Mouse (Mus musculus) liver (tissue): ENCODE data around the gene Dusp23.
A peak's percentile ranks its signal among the peaks of the same experiment; 100 is the strongest.

Experiments used
- DNase-seq: peaks from one replicate; pipeline ENCODE4 v3.0.0-alpha.2; 2020; ENCODE audit warnings: mixed read lengths

The Dusp23 gene

DNA sequence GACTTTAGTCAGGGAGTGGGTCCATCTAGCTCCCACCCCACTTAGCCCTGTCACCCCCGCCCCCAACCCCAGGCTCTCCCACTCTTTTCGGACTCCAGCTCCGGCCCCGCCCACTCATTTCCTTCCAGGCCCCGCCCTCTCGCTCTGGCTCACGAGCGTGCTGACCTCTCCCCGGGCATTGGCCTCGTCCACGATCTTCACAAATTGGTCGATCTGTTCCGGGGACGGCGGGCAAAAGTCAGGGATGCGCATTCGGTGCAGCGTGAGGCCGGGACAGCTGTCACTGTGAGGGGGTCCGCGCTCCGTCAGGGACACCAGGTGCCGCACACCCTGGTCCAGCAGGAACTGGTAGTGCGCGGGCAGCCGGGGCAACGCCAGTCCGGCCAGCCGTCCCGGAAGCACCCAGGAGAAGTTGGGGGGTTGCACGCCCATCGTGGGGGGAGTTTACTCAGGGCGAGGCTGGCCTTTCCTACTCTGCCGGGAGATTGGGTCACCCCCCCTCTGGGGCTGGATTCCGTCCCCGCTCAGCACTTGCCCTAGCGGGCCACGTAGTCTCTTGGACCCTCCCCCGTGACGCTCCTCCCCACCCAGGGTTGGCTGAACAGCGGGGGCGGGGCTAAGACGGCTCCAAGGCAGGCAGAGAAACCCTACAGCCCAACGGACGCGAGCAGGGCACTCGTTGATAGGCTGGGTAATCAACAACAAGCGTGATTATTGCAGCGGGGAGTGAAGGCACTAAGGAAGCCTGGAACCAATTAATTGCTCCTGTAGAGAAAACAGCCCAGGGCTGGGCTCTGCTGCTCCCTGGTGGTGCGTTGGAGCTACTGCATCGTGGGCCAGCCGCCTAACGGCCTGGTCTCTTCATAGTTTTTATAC, at the start of gene Dusp23:
Gene Dusp23 (minus strand): TSS at position 512 of the 876 bp plus-strand sequence.
- peak; percentile 94 for DNase-seq

- DNase-seq = no peak
Observed at GRCm38 (mm10) chr1:172680742-172681141, 48.0 kb upstream of the Dusp23 start.

GRCm38 (mm10) chr1:172670716-172671115, 38.0 kb upstream of the Dusp23 start:
- DNase-seq = no peak

- DNase-seq = no peak
Observed at GRCm38 (mm10) chr1:172667597-172667996, 34.8 kb upstream of the Dusp23 start.

- no peak for DNase-seq
Observed at GRCm38 (mm10) chr1:172665457-172665856, 32.7 kb upstream of the Dusp23 start.

DNA sequence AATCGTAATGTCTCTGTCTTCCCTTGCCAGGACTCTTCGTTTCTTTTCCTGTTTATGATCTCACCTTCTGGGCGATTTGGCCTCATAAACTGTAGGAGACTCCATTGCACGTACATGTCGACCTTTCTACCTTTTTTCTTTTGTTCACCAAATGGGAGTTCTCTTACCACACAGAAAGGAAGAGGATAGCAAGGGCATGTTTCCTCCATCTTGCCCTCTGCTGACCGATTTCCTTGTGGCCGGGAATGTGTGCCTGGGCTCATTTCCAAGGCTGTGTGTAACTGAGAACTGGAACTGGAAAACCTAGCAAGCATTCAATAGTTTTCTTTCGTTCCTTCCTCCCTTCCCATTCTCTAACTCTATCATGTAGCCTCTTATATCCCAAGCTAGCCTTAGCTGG, 26.9 kb upstream of the Dusp23 start:
- DNase-seq = no peak

DNA sequence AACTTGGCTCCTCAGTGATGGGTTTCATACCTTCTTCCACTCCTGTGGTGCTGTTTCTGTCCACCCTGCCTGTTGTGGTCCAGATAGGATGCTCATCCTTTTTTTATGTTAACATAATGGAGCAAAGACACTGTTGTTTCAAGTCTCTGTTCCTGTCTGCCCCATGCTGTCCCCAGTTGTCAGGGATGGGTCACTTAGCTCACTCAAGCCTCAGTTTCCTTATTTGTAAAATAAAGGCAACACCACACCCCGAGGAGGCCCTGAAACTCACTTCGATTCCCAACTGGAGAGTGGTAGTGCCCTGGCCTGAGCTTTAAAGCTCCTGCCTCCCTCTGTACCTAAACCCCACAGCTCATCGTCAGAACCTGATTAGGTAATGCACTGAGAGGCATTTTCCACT, 24.5 kb upstream of the Dusp23 start:
- DNase-seq = no peak

DNA sequence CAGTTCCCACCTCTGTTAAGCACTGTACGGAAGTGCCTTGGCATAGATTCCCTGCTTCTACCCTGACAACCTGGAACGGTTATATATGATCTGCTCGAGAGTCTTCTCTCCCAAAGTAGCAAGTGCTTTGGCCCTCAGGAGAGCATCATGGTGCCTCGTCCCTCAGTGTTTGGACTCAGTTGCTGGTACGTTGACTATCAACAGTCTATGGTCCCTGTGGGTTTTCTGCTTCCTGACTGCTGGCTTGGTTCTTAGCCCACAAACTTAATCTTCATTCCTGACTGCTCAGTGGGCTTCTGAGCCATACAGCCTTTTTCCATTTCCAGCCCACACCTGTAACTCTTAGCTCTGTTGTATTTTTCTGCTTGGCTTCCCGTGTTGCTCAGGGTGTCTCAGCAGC, 21.1 kb upstream of the Dusp23 start:
- DNase-seq = no peak

- DNase-seq = no peak
Observed at GRCm38 (mm10) chr1:172652040-172652662, 19.4 kb upstream of the Dusp23 start.

DNA sequence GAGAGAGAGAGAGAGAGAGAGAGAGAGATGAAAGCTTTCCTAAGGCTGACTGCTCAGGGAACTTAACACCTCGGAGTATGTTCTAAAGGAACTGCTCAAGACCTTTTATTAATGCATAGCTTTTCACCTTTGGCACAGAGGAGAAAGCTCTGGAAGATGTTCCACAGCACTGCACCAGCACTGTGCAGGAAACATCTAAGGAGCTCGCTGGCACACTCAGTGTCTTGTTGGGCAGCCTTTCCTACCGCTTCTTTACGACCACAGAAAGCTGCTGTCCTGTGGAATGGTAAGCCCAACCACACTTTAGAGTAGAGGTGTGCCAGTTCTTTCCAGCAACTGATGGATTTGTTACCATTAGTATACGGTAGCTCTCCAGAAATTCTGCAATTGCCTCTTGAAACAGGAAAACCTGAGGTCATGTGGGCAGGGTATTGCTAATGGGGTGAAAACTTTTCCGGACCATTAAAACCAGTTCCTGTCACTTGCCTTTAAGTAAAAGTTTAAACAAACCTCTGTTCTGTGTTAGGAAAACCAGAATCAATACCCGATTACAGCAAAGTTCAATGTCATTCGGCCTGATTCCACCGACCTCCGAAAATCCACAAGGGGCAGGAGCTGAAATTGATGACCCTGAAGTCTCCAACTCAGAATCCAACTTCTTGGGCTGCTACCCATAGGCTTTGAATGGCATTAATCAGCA, 18.7 kb upstream of the Dusp23 start:
- no peak for DNase-seq

DNA sequence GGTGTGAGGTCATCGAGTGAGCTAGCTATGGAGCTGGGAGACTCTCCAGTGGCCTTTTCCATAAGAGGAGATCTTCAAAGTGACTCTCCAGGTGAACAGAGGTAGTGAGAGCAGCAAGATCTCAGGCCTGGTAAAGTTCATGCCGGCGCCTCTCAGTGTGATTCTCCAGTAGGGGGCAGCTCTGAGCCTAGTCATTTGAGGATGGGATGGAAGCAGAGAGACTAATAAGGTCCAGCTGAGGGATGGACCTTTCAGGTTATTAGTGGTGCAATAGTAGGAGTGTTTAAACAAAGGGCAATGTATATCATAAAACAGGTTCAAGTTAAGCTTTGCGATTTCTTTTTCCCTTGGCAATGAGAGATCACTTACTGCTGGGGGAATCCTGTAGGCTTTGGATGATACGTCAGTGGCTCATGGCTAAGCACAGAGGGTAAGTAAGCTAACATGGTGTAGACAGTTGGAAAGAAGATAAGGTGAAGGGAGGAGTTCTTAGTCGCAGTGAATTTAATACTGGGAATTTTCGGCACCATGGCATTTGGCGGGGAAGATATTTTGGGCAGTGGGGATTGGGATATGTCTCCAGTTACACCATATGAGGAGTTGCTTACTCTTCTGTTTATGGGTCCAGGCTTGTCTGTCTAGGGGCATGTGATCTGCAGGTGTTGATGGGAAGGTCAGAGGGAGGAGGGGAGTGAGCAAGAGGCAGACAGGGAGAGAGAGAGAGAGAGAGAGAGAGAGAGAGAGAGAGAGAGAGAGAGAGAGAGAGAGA, 17.9 kb upstream of the Dusp23 start:
- peak; percentile 42 for DNase-seq

GRCm38 (mm10) chr1:172649396-172649795, 16.6 kb upstream of the Dusp23 start:
- no peak for DNase-seq

GRCm38 (mm10) chr1:172647236-172647635, 14.5 kb upstream of the Dusp23 start:
- DNase-seq = no peak

- no peak for DNase-seq
Observed at GRCm38 (mm10) chr1:172638781-172639180, 6.0 kb upstream of the Dusp23 start.

- DNase-seq = no peak
Observed at GRCm38 (mm10) chr1:172637801-172638200, 5.0 kb upstream of the Dusp23 start.

- no peak for DNase-seq
Observed at GRCm38 (mm10) chr1:172636266-172636665, 3.5 kb upstream of the Dusp23 start.

DNA sequence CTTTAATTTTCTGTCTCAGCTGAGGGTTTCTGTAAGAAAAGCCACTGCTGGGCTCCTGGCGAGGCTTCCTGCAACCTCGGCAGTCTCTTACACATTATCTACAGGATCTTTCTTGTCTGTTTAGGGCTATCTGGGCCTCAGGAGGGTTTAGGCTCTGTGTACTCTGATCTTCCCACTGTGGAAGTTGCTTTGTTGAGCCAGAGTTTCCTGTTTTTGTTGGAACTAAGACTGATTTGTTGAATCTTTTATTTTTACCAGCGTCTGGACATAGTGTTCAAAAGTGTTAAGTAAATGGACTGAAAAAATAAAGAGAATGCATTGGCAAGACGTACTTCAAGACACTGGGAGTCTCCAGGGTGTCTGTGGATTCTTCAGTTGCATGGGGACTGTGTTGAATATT, 2.5 kb upstream of the Dusp23 start:
- no peak for DNase-seq

DNA sequence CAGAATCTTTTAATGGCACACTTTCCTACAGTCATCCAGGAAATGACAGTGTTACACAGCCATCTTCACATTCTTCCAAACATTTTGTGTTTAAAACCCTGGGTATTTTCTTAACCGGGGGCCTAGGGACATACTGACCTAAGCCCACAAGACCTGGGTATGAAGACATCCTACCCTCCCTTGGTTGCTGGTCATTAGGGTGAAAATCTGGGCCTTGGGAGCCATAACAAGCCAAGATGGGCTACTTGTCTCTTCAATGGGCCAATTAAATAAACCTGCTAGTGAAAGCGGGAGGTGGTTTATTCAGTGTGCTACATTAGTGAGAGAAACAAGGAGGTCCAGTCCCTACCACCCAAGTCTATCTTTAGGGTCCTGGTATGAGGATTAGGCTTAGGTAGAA, 1.4 kb upstream of the Dusp23 start:
- DNase-seq = no peak

DNA sequence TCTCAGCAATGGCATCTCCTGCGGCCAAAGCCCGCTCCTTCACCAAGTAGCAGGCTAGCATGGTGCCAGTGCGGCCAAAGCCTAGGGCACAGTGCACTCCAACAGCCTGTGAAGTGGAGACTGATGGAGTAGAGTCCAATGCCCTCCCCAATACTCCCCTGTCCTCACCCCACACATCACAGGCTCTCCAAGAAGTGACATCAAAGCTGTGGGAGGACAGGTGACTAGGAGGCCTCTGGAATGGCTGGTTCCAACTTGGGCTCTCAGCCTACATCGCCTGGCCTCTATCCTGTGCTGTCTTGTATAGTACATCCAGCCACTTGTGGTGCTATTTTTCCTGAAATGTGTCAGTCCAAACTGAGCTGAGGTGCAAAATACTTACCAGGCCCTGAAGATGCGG, 1.0 kb downstream of the Dusp23 start:
- DNase-seq = no peak

- DNase-seq = no peak
Observed at GRCm38 (mm10) chr1:172629831-172630230, 2.9 kb downstream of the Dusp23 start.

GRCm38 (mm10) chr1:172626306-172626705, 6.5 kb downstream of the Dusp23 start:
- DNase-seq = no peak

DNA sequence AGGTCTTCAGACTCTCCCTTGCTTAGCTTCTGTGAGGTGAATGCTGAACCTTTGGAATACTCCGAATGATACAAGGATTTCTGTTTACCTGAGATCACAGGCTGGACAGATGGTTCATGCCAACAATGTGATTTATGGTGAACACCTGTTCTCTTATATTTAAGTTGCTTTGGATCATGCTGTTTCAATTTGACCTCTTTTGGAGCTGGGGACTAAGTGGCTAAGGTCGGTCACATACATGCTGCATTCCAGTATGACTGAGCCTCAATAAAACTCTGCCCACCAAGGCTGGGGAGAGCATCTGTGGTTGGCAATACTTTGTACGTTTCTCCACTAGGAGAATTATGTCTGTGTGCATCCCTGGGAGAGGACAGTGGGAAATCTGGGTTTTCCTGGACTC, 8.7 kb downstream of the Dusp23 start:
- DNase-seq = no peak

DNA sequence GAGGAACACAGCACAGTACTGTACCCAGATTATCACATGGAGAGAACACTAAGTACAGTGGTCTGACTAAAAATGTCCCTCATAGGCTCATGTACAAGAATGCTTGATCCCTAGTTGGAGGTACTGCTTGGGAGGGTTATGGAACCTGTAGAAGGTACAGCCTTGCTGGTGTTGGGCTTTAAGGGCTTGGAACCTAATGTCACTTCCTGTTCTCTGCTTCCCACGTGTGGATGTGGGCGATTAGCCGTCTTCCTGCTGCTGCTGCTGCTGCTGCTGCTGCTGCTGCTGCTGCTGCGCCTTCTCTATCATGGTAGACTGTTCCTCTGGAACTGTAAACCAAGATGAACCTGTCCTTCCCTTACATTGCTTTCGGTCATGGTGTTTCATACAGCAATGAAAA, 9.2 kb downstream of the Dusp23 start:
- DNase-seq = no peak
